Mouse (Mus musculus) lung, postnatal 0 days (tissue): Measurements from ENCODE around the gene Abcc12.

Experiments used
- CTCF ChIP-seq: IDR thresholded peaks from 2 replicates; pipeline ENCODE4 v1.5.1; 2016; ENCODE audit warnings: antibody characterized with exemption, mild to moderate bottlenecking
- EP300 ChIP-seq: IDR thresholded peaks from 2 replicates; pipeline ENCODE4 v1.6.1; 2016; ENCODE audit warnings: antibody characterized with exemption, mild to moderate bottlenecking, control low read depth

DNA sequence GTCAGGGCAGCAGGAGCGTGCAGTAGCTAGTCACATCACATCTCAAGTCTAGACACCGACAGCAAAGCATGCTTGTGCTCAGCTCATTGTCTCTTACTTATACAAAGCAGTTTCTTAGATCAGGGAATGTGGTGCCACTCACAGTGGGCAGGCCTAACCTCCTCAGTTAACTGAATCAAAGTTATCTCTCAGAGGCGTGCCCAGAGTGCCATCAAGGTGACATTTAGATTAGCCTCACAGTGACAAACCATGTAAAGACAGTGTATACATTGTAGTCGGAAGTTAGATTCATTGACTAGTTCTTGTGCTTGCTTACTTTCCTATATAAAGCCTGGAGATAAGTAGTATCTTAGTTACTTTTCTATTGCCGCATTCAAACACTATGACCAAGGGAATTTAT lies 49.7 kb upstream of the Abcc12 start:
- TF ChIP-seq CTCF (no peak), EP300 (no peak)
